Mouse (Mus musculus) heart, postnatal 0 days (tissue): ENCODE measurements at regions not wholly inside any gene's neighbourhood (a gene's known extent, or its start where the extent isn't known, plus 50 kb on each side); places are given as distances from the start of the nearest gene placed in this dataset.
"Not testable (repeated sequence)": the region's sequence is repeated elsewhere in the genome, so short reads cannot be mapped to it uniquely, and the experiment has no call there.

ENCODE experiments used
- ATAC-seq: fragments of 200-750 bp; cut with Nextera tagmentation; 2 replicates; pipeline ENCODE4 v1.8.0; 2017; ENCODE audit warnings: low read depth, moderate number of reproducible peaks, moderate library complexity; ENCODE audit not compliant: insufficient read depth
- DNase-seq: peaks from one replicate; pipeline ENCODE4 v3.0.0-alpha.2; 2016; ENCODE audit warnings: low spot score
- H3K27ac ChIP-seq: fragments of 300-500 bp; sonication (generic); 2 replicates; pipeline ENCODE4 v1.5.1; 2014; ENCODE audit warnings: low read depth, mild to moderate bottlenecking
- H3K27me3 ChIP-seq: fragments of 300-500 bp; sonication (generic); 2 replicates; pipeline ENCODE4 v1.6.1; 2014; ENCODE audit warnings: low read length, mixed read lengths; ENCODE audit not compliant: control insufficient read depth, insufficient read depth
- H3K36me3 ChIP-seq: fragments of 300-500 bp; sonication (generic); replicated peaks from 2 replicates; pipeline ENCODE4 v1.6.1; 2014; ENCODE audit warnings: low read length, mixed read lengths; ENCODE audit not compliant: control insufficient read depth, insufficient read depth
- H3K4me1 ChIP-seq: fragments of 300-500 bp; sonication (generic); 2 replicates; pipeline ENCODE4 v1.6.1; 2014; ENCODE audit warnings: antibody characterized with exemption; ENCODE audit not compliant: control insufficient read depth, insufficient read depth
- H3K4me2 ChIP-seq: fragments of 300-500 bp; sonication (generic); 2 replicates; pipeline ENCODE4 v1.6.1; 2014; ENCODE audit warnings: low read depth, mild to moderate bottlenecking, low read length, moderate library complexity
- H3K4me3 ChIP-seq: fragments of 300-500 bp; sonication (generic); 2 replicates; pipeline ENCODE4 v1.5.1; 2014; ENCODE audit warnings: low read depth, low read length
- H3K9ac ChIP-seq: fragments of 300-500 bp; sonication (generic); replicated peaks from 2 replicates; pipeline ENCODE4 v1.6.1; 2014; ENCODE audit warnings: low read depth, low read length, mixed read lengths
- H3K9me3 ChIP-seq: fragments of 300-500 bp; sonication (generic); replicated peaks from 2 replicates; pipeline ENCODE4 v1.6.1; 2016; ENCODE audit warnings: low read length; ENCODE audit not compliant: control insufficient read depth
- CTCF ChIP-seq: IDR thresholded peaks from 2 replicates; pipeline ENCODE4 v1.5.1; 2016; ENCODE audit warnings: antibody characterized with exemption, control low read depth, low read depth
- EP300 ChIP-seq: IDR thresholded peaks from 2 replicates; pipeline ENCODE4 v1.6.1; 2016; ENCODE audit warnings: antibody characterized with exemption, low read depth
- WGBS: fragments of 180-500 bp; shearing (Covaris S2); extraction: QIAGEN DNeasy Blood & Tissue Kit; methylation state at CpG from one replicate; pipeline ENCODE4 v1.1.7; 2014; 5-methylcytosine and 5-hydroxymethylcytosine counted together

DNA sequence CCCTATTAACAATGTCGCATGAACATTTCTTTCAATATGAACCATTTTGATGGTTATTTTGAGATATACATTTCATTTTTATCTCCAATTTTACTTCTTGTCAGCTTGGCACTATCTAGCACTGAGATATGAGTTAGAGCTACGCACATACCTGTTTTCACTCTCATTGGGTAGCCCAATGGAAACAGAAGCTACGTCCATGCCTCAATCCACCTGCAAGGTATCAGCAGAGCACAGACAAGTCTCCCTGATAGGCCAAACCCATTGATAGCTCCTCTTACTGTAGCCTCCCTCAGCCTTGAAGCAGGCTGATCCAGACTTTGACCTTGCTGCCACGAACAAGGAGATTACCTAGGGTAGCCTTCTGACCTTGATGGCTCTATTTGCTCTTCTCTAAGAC, 582.4 kb upstream of the Mms22l start:
- Histone ChIP-seq H3K27ac (no peak overlapping the region), H3K4me1 (no peaks in the 10 kb centered on the region), H3K9ac (no peak overlapping the region), H3K27me3 (no peaks in the 10 kb centered on the region), H3K4me3 (no peak overlapping the region), H3K36me3 (no peaks in the 10 kb centered on the region), H3K9me3 (no peaks in the 10 kb centered on the region), H3K4me2 (no peak overlapping the region)
- TF ChIP-seq CTCF (no peak), EP300 (no peak)
- WGBS, result 65% methylated on average over 4 of the region's 4 CpGs
- ATAC-seq (no peak), DNase-seq (no peak)

DNA sequence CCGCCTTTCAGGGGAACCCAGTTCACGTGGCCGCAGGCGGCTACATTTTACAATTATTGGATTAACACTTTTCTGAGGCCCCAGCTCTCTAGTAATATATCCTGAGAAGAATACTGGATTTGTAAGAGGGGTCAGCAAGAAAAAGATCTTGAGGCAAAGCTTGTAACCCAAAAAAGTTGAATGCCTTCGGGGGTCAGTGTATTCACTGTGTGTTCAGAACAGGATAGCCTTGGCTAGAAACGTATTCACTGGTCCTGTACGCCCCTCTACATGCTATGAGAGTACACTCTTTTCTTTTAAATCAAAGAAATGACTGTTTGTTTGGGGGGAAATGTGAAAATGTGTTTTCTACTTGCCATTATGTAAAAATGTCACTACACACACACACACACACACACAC, 581.8 kb upstream of the Mms22l start:
- 82% methylated on average over 7 of the region's 7 CpGs for WGBS
- Histone ChIP-seq H3K27ac (no peak overlapping the region), H3K4me2 (no peak overlapping the region), H3K36me3 (no peaks in the 10 kb centered on the region), H3K9ac (no peak overlapping the region), H3K4me3 (no peak overlapping the region), H3K9me3 (no peaks in the 10 kb centered on the region), H3K27me3 (no peaks in the 10 kb centered on the region), H3K4me1 (no peaks in the 10 kb centered on the region)
- no peak for TF ChIP-seq EP300
- no peak for TF ChIP-seq CTCF
- DNase-seq (no peak), ATAC-seq (no peak)

- DNase-seq (no peak), ATAC-seq (no peak)
- no peak overlapping the region for H3K4me3 ChIP-seq
- no peaks in the 10 kb centered on the region for H3K4me1 ChIP-seq
- no peaks in the 10 kb centered on the region for H3K36me3 ChIP-seq
- 71% methylated on average over 3 of the region's 3 CpGs for WGBS
- no peak overlapping the region for H3K4me2 ChIP-seq
- TF ChIP-seq EP300, result no peak
- TF ChIP-seq CTCF, result no peak
- H3K9ac ChIP-seq, result no peak overlapping the region
- no peak overlapping the region for H3K27ac ChIP-seq
- H3K27me3 ChIP-seq, result no peaks in the 10 kb centered on the region
- H3K9me3 ChIP-seq, result no peaks in the 10 kb centered on the region
These were observed 574.7 kb upstream of the Mms22l start for GRCm38 (mm10) chr4:23921520-23921919.

DNA sequence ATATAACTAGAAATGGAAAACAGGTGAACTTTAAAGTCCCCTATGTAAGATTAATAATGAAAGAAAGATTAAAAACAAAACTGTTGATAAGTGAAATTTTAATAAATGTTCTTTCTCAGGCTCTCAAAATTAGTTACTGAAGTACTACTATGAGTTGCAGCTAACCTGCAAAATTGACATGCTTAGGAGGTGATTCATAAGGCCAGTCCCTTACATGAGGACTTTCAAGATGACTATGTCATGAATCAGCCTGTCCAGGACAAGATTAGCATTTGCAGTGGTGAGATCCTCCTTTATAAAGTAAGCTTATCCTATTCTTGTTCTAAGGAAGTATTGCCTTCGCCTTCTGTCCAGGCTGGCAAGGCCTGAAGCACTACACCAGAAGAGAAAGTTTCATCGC, 542.1 kb upstream of the Mms22l start:
- Histone ChIP-seq H3K9ac (no peak overlapping the region), H3K4me1 (no peaks in the 10 kb centered on the region), H3K4me3 (no peak overlapping the region), H3K27me3 (no peaks in the 10 kb centered on the region), H3K9me3 (no peaks in the 10 kb centered on the region), H3K36me3 (no peaks in the 10 kb centered on the region), H3K4me2 (no peak overlapping the region), H3K27ac (no peak overlapping the region)
- ATAC-seq (no peak), DNase-seq (no peak)
- TF ChIP-seq CTCF (no peak), EP300 (no peak)
- 74% methylated on average over 2 of the region's 2 CpGs for WGBS

- not testable (repeated sequence) for H3K4me1 ChIP-seq, H3K27me3 ChIP-seq, DNase-seq, H3K36me3 ChIP-seq, ATAC-seq, H3K4me2 ChIP-seq, H3K9me3 ChIP-seq, H3K4me3 ChIP-seq, H3K27ac ChIP-seq, H3K9ac ChIP-seq
- WGBS, result 68% methylated on average over 2 of the region's 2 CpGs
These were observed 514.1 kb upstream of the Mms22l start for GRCm38 (mm10) chr4:23982193-23982592.

DNA sequence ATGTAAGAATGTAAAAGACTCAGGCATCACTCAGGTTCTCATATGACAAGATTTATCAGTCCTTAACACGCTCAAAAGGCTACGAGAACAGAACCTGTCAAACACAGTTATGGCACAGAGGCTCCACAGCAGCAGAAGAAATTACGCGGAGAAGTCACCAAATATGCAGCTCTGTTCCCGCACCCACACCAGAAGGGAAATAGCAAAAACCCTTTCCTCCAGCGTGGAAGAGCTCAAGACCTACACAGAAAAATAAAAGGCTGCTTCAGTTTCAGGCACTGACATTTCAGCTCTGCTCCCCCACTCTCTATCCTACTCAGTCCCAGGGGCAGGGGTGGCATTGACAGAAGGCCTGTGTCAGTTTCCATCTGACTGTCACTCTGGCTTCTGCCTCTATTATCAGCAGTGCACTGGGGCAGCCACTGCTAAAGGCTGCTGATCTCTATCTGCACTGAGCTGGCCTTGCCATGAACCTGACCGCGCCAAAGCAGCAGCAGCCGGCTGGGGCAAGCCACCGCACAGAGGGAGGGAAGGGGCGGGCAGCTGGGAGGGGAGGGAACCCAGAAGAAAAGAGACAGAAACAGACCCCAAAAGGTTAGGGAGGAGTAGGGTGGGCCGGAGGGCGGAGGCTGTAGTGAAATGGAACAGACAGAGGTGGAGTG, 513.3 kb upstream of the Mms22l start:
- H3K9ac ChIP-seq, result no peak overlapping the region
- no peaks in the 10 kb centered on the region for H3K27me3 ChIP-seq
- no peak for TF ChIP-seq CTCF
- TF ChIP-seq EP300, result no peak
- DNase-seq (no peak), ATAC-seq (no peak)
- H3K4me3 ChIP-seq, result peak overlapping the region; percentile 22; the same call in 1 of the 2 replicates
- H3K27ac ChIP-seq, result no peak overlapping the region
- no peaks in the 10 kb centered on the region for H3K36me3 ChIP-seq
- 0 out of 2 replicates have a peak, but pooled peaks cover 5% of the 10 kb centered on the region for H3K4me1 ChIP-seq
- H3K9me3 ChIP-seq, result no peaks in the 10 kb centered on the region
- H3K4me2 ChIP-seq, result peak overlapping the region; percentile 60
- WGBS, result 15% methylated on average over 13 of the region's 13 CpGs
